Mouse (Mus musculus): Measurements from ENCODE around the gene Hif3a. TPM values are rescaled to one million over a fixed set of nuclear protein-coding genes. Genes with fewer than 3 reads are reported as not detected.
"Not testable (repeated sequence)": the region's sequence is repeated elsewhere in the genome, so short reads cannot be mapped to it uniquely, and the experiment has no call there.

The Hif3a gene
- total RNA-seq (2021): 10 to 100 TPM in 1 of 2 experiments, 1 to 10 TPM in 1; 8.3 to 16.0 TPM
- long read RNA-seq, experiment 1, full-length matches to known transcripts: 1 of 5 reads
- long read RNA-seq, experiment 1, partial matches to known transcripts: 2 of 5 reads
- long read RNA-seq, experiment 1, other reads (novel, unspliced or antisense): 2 of 5 reads
- long read RNA-seq, experiment 2, partial matches to known transcripts: 2 of 6 reads
- long read RNA-seq, experiment 2, other reads (novel, unspliced or antisense): 4 of 6 reads

GRCm38 (mm10) chr7:17062389-17062788, at the start of gene Hif3a:
Hif3a (minus strand) TSS chr7:17062427.
- intact Hi-C loops (cut with DNase I): loop anchor here (5.0 to 10.0 kb wide), 2 partner anchors 35 to 1812 kb away; partner anchors contain the start of genes Pglyrp1 and Ppp5c
- peak in 1 of 2 experiments; percentile 62 for DNase-seq (ENCODE audit: low spot score in 2 of 2)

DNA sequence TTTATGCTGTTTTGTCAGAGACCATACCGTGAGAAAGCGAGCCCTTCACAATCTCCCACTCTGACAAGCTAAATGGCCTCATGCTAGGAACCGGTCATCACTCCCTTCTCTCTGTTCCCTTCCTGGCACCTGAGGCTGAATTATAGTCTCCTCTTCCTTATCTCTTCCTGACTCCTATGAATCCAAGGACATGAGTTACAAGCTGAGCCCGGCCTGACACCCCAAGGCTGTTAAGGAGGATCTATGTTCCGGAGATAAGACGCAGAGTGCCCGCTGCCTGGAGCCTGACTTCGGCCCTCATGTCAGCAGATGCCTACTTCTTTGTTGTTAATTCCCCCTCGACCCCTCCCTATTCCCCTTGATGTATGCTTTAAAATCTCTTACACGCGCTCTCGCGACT, 39.4 kb upstream of the Hif3a start:
- intact Hi-C loops (cut with DNase I); DNase-seq (ENCODE audit: low spot score in 2 of 2): not testable (repeated sequence)

DNA sequence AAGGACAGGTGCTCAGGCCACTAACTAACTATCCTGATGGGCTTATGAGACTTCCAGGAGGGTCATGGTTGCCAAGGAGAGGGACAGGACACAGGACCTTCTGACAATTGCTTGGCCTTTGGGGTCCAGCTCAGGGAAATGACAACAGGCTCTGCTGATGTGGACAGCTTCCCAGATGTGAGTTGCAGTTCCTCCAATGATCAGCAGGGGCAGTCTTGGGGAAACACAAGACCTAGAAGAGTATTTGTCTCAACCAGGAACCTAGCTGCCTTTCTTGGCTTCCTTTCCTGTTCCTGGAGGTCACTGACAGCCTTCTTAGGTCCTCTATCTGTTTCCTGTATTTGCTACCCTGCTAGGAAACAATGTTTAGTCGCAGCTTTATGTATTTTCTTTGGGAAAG, 29.1 kb upstream of the Hif3a start:
- intact Hi-C loops (cut with DNase I): no loop called here
- DNase-seq (ENCODE audit: low spot score in 2 of 2): no peak

DNA sequence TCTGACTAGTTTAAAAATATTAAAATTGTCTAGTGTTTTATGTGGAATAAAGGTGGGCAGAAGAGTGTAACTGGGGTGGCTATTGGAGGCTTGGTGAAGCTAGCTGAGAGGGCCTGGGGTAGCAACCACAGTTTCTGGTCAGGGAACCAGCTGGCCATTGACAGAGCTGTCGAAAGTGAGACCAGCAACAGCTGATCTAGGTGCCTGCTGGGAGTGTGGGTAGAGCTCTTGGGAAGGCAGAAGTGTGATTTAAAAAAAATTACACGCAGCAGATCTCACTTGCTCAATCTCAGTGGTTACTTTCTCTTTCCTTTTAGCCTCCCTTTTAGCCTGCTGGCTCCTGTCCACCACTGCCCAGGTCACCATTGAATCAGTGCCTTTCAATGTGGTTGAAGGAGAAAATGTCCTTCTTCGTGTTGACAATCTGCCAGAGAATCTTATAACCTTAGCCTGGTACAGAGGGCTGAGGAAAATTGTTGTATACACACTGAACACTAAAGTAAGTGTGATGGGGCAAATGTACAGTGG, 27.9 kb upstream of the Hif3a start:
- intact Hi-C loops (cut with DNase I): no loop called here
- DNase-seq (ENCODE audit: low spot score in 2 of 2): no peak

- DNase-seq (ENCODE audit: low spot score in 2 of 2): no peak
- intact Hi-C loops (cut with DNase I): no loop called here
Measured at GRCm38 (mm10) chr7:17087731-17088130, 25.5 kb upstream of the Hif3a start.

DNA sequence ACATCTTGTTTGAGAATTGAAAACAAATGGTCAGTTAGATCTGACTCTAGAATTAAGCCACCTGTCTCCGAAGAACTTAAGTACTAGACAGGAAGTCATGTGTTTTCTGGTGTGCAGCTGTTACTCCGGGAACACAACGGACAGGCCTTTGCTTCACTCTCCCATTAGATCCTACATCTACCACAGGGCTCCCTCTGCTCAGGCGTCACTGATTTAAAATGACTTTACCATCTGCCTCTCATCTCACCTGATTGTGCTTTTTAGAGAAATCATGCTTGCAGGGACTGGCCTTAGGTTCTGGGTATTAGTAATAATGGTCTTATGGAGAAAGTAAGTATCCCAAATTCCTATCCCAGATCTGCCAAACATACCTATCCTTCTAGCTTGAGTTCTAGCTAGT, 20.5 kb upstream of the Hif3a start:
- DNase-seq (ENCODE audit: low spot score in 2 of 2): no peak
- intact Hi-C loops (cut with DNase I): no loop called here

- intact Hi-C loops (cut with DNase I): loop anchor here (10.0 kb wide), 1 partner anchor 1607 kb away; the partner anchor contains the start of gene Psg20
- DNase-seq (ENCODE audit: low spot score in 2 of 2): no peak
Measured at GRCm38 (mm10) chr7:17078076-17078654, 15.9 kb upstream of the Hif3a start.

- intact Hi-C loops (cut with DNase I): loop anchor here (10.0 kb wide), 1 partner anchor 1608 kb away; the partner anchor contains the start of gene Psg20
Measured at GRCm38 (mm10) chr7:17076542-17076941, 14.3 kb upstream of the Hif3a start.

GRCm38 (mm10) chr7:17073904-17074615, 11.8 kb upstream of the Hif3a start, which contains the start of gene Psg16:
Psg16 (plus strand) TSS chr7:17074040.
- DNase-seq (ENCODE audit: low spot score in 2 of 2): peak; percentile 74 to 76
- intact Hi-C loops (cut with DNase I): loop anchor here (10.0 kb wide), 1 partner anchor 1611 kb away; the partner anchor contains the start of gene Psg20

More at GRCm38 (mm10) chr7:17076542-17076941, 14.3 kb upstream of the Hif3a start:
- no peak for DNase-seq (ENCODE audit: low spot score in 2 of 2)

- intact Hi-C loops (cut with DNase I): loop anchor here (10.0 kb wide), 1 partner anchor 1611 kb away; the partner anchor contains the start of gene Psg20
- no peak for DNase-seq (ENCODE audit: low spot score in 2 of 2)
Measured at GRCm38 (mm10) chr7:17073513-17073903, 11.3 kb upstream of the Hif3a start.

DNA sequence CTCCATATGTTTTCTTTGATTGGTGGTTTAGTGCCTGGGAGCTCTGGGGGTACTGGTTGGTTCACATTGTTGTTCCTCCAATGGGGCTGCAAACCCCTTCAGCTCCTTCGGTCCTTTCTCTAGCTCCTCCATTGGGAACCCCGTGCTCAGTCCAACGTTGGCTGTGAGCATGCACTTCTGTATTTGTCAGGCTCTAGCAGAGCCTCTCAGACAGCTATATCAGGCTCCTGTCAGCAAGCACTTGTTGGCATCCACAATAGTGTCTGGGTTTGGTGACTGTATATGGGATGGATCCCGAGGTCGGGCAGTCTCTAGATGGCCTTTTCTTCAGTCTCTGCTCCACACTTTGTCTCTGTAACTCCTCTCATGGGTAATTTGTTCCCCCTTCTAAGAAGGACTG, 5.4 kb upstream of the Hif3a start:
- intact Hi-C loops (cut with DNase I): loop anchor here (2.0 to 10.0 kb wide), 4 partner anchors 65 to 1807 kb away; partner anchors contain the start of gene Pglyrp1
- not testable (repeated sequence) for DNase-seq (ENCODE audit: low spot score in 2 of 2)

- intact Hi-C loops (cut with DNase I): loop anchor here (2.0 to 10.0 kb wide), 4 partner anchors 64 to 1808 kb away; partner anchors contain the start of gene Pglyrp1
- DNase-seq (ENCODE audit: low spot score in 2 of 2): no peak
Measured at GRCm38 (mm10) chr7:17067000-17067399, 4.8 kb upstream of the Hif3a start.

GRCm38 (mm10) chr7:17066412-17066811, 4.2 kb upstream of the Hif3a start:
- intact Hi-C loops (cut with DNase I): loop anchor here (2.0 to 10.0 kb wide), 4 partner anchors 64 to 1808 kb away; partner anchors contain the start of gene Pglyrp1
- DNase-seq (ENCODE audit: low spot score in 2 of 2): peak; percentile 92 to 94

- DNase-seq (ENCODE audit: low spot score in 2 of 2): no peak
- intact Hi-C loops (cut with DNase I): loop anchor here (2.0 to 10.0 kb wide), 4 partner anchors 63 to 1809 kb away; partner anchors contain the start of gene Pglyrp1
Measured at GRCm38 (mm10) chr7:17065620-17066019, 3.4 kb upstream of the Hif3a start.

DNA sequence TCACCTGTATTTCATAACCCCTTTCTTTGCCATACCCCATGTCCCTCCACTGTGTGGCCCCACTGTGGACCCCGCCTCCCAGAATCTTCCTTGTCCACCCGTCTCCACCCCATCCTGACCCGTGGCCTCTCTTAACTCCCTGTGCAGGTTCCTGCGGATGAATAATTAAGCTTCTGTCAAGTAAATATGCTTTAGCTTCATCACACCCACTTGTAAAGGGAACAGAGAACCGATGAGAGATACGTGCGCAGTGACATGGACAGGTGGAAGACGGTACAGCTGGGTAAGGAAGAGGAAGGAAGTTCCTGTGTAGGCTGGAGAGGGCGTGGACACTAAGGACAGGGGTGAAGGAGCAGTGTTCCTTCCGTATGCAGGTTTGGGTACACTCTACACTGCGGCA, 618 bp upstream of the Hif3a start:
- intact Hi-C loops (cut with DNase I): loop anchor here (5.0 to 10.0 kb wide), 2 partner anchors 36 to 1812 kb away; partner anchors contain the start of genes Pglyrp1 and Ppp5c
- no peak for DNase-seq (ENCODE audit: low spot score in 2 of 2)

DNA sequence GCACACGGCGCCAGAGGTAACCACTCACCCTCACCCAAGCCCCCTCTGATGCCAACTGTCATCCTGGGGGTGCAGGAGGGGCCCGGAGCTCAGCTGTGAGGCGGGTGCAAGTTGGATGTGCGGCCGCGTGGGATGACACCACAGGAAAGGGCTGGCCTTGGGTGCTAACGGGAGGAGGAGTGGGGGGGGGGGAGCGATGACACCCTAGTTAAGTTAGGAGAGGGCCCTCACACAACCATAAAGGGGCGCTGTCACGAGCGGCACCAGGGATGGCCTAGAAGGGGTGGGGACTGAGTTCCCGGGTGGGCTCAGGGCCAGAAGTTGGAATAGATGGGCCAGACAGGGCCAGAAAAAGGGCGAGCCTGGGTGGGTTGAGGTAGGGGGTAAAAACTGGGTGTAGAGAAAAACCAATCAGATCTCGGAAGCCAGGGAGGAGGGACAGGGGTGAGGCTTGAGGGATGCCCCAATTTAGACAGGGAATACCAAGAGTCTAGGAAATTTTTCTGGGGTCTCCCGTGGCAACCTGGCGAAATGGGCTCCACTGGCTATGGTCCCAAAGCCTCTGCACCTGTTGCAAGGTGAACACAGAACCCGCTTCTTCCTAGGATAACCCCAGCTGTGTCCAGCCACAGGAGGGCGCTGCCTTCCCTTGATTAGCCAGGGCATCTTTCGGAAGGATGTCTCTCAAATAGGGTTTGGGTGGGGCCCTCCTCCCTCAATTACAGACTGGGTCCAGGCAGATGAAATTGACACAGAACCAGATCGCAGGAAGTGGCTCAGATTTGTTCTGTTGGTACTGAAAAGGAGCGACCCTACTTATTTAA, 1.2 kb downstream of the Hif3a start:
- intact Hi-C loops (cut with DNase I): loop anchor here (5.0 to 10.0 kb wide), 2 partner anchors 34 to 1814 kb away; partner anchors contain the start of genes Pglyrp1 and Ppp5c
- DNase-seq (ENCODE audit: low spot score in 2 of 2): no peak

- peak; percentile 89 to 92 for DNase-seq (ENCODE audit: low spot score in 2 of 2)
- intact Hi-C loops (cut with DNase I): loop anchor here (5.0 to 10.0 kb wide), 2 partner anchors 33 to 1815 kb away; partner anchors contain the start of genes Pglyrp1 and Ppp5c
Measured at GRCm38 (mm10) chr7:17060031-17060781, 2.0 kb downstream of the Hif3a start.

- no peak for DNase-seq (ENCODE audit: low spot score in 2 of 2)
- intact Hi-C loops (cut with DNase I): no loop called here
Measured at GRCm38 (mm10) chr7:17059463-17059844, 2.8 kb downstream of the Hif3a start.

Data from left cerebral cortex, postnatal 14 days (tissue).